Mouse (Mus musculus) lung, embryonic 16.5 days (tissue): ENCODE measurements around the gene Flt3. TPM values are rescaled to one million over a fixed set of nuclear protein-coding genes. Genes with fewer than 3 reads are reported as not detected.
A peak's percentile ranks its signal among the peaks of the same experiment; 100 is the strongest.

Experiments used
- ATAC-seq: fragments of 200-750 bp; cut with Nextera tagmentation; 2 replicates; pipeline ENCODE4 v1.8.0; 2017; ENCODE audit warnings: low read depth, mild to moderate bottlenecking, moderate library complexity
- H3K27ac ChIP-seq: fragments of 300-500 bp; sonication (generic); 2 replicates; pipeline ENCODE4 v1.5.1; 2014; ENCODE audit warnings: mild to moderate bottlenecking, control low read depth, low read length
- H3K27me3 ChIP-seq: fragments of 300-500 bp; sonication (generic); 2 replicates; pipeline ENCODE4 v1.6.1; 2014; ENCODE audit warnings: low read depth, low read length, mixed read lengths; ENCODE audit not compliant: control insufficient read depth, insufficient read depth
- H3K36me3 ChIP-seq: fragments of 300-500 bp; sonication (generic); 2 replicates; pipeline ENCODE4 v1.6.1; 2014; ENCODE audit warnings: low read length; ENCODE audit not compliant: control insufficient read depth, insufficient read depth
- H3K4me1 ChIP-seq: fragments of 300-500 bp; sonication (generic); replicated peaks from 2 replicates; pipeline ENCODE4 v1.6.1; 2014; ENCODE audit warnings: low read length, mixed read lengths; ENCODE audit not compliant: control insufficient read depth, insufficient read depth
- H3K4me2 ChIP-seq: fragments of 300-500 bp; sonication (generic); 2 replicates; pipeline ENCODE4 v1.6.1; 2014; ENCODE audit warnings: low read depth, low read length, control low read depth
- H3K4me3 ChIP-seq: fragments of 300-500 bp; sonication (generic); 2 replicates; pipeline ENCODE4 v1.5.1; 2014; ENCODE audit warnings: mild to moderate bottlenecking, low read length, control low read depth
- H3K9ac ChIP-seq: fragments of 300-500 bp; sonication (generic); 2 replicates; pipeline ENCODE4 v1.6.1; 2014; ENCODE audit warnings: low read length, control low read depth
- H3K9me3 ChIP-seq: fragments of 300-500 bp; sonication (generic); 2 replicates; pipeline ENCODE4 v1.6.1; 2016; ENCODE audit warnings: low read length; ENCODE audit not compliant: control insufficient read depth
- WGBS: fragments of 180-500 bp; shearing (Covaris S2); extraction: QIAGEN DNeasy Blood & Tissue Kit; methylation state at CpG from one replicate; pipeline ENCODE4 v1.1.7; 2014; 5-methylcytosine and 5-hydroxymethylcytosine counted together
- polyA plus RNA-seq: library from polyadenylated mRNA; unstranded; fragments of >200 nt; fragmentation: Nextera tagmentation; extraction: Ambion mirVana; gene quantifications from 2 replicates; pipeline ENCODE4 v1.2.1, GENCODE M21; 2015

Flt3 gene
- polyA plus RNA-seq, 1 experiment from 2014 or later, result 0.18 TPM

DNA sequence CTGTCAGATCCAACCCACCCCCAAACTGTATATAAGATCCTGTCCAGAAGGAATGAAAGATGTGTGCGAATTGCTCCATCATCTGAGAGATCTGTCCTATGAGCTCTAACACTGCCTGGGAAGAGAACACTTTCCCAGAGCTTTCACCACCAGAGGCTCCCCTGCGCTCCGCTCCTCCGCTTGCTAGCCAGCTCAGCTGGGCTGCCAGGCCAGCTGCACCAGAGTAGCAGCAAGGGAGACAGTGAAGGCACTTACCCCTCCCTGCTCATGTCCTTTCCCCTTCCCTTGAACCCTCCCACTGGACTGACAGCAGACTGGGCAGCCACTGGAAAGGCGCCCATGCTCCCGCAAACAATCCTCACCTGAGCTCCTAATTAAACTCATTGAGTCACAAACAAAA lies 23.3 kb upstream of the Flt3 start:
- no peak overlapping the region for H3K4me2 ChIP-seq
- 24% methylated on average over 6 of the region's 6 CpGs for WGBS

GRCm38 (mm10) chr5:147418394-147419121 lies 18.3 kb upstream of the Flt3 start:
- no peak for ATAC-seq
- no peaks in the 10 kb centered on the region for H3K4me1 ChIP-seq
- H3K36me3 ChIP-seq, result no peaks in the 10 kb centered on the region
- peak overlapping the region; percentile 31 for H3K4me2 ChIP-seq
- 31% methylated on average over 10 of the region's 10 CpGs for WGBS
- no peaks in the 10 kb centered on the region for H3K27me3 ChIP-seq
- H3K9ac ChIP-seq, result no peak overlapping the region
- H3K9me3 ChIP-seq, result no peaks in the 10 kb centered on the region
- H3K27ac ChIP-seq, result no peak overlapping the region
- no peak overlapping the region for H3K4me3 ChIP-seq

More for the DNA sequence above, 23.3 kb upstream of the Flt3 start:
- no peaks in the 10 kb centered on the region for H3K36me3 ChIP-seq
- H3K4me1 ChIP-seq, result no peaks in the 10 kb centered on the region
- ATAC-seq, result no peak
- H3K9ac ChIP-seq, result no peak overlapping the region
- no peaks in the 10 kb centered on the region for H3K9me3 ChIP-seq
- H3K27me3 ChIP-seq, result no peaks in the 10 kb centered on the region
- H3K27ac ChIP-seq, result no peak overlapping the region
- H3K4me3 ChIP-seq, result no peak overlapping the region

DNA sequence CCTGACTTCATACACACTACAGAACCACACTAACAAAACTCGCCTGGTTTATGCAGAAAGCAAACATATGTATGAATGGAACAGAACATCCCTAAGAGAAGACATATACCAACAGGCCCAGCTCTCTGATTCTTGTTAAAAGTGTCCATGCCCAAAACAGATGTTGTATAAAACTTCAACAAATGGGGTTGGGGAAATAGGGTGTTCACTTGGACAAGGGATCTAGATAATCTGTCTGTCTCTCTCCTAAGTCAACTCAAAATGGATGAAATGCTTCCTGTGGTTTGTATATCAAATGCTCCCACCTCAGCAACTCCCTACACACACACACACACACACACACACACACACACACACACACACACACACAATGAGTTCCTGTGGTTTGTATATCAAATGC lies 17.7 kb upstream of the Flt3 start:
- Histone ChIP-seq H3K9ac (no peak overlapping the region), H3K27me3 (no peaks in the 10 kb centered on the region), H3K4me1 (no peaks in the 10 kb centered on the region), H3K4me3 (no peak overlapping the region), H3K4me2 (no peak overlapping the region), H3K27ac (no peak overlapping the region), H3K36me3 (no peaks in the 10 kb centered on the region), H3K9me3 (no peaks in the 10 kb centered on the region)
- no peak for ATAC-seq
- WGBS, result 84% methylated on average over 1 of the region's 1 CpGs

GRCm38 (mm10) chr5:147410585-147410984 lies 10.3 kb upstream of the Flt3 start:
- H3K9me3 ChIP-seq, result no peaks in the 10 kb centered on the region
- no peak overlapping the region for H3K27ac ChIP-seq
- no peak for ATAC-seq
- H3K4me2 ChIP-seq, result no peak overlapping the region
- no peak overlapping the region for H3K4me3 ChIP-seq
- 81% methylated on average over 6 of the region's 6 CpGs for WGBS
- H3K4me1 ChIP-seq, result no peaks in the 10 kb centered on the region
- no peaks in the 10 kb centered on the region for H3K36me3 ChIP-seq
- no peaks in the 10 kb centered on the region for H3K27me3 ChIP-seq
- no peak overlapping the region for H3K9ac ChIP-seq

- Histone ChIP-seq H3K9ac (no peak overlapping the region), H3K4me1 (no peaks in the 10 kb centered on the region), H3K27me3 (no peaks in the 10 kb centered on the region), H3K4me2 (peak overlapping the region; percentile 42), H3K27ac (no peak overlapping the region), H3K9me3 (no peaks in the 10 kb centered on the region), H3K36me3 (no peaks in the 10 kb centered on the region), H3K4me3 (peak overlapping the region; percentile 19)
- 44% methylated on average over 29 of the region's 29 CpGs for WGBS
- no peak for ATAC-seq
These were observed 8.4 kb upstream of the Flt3 start for GRCm38 (mm10) chr5:147408731-147409130.

DNA sequence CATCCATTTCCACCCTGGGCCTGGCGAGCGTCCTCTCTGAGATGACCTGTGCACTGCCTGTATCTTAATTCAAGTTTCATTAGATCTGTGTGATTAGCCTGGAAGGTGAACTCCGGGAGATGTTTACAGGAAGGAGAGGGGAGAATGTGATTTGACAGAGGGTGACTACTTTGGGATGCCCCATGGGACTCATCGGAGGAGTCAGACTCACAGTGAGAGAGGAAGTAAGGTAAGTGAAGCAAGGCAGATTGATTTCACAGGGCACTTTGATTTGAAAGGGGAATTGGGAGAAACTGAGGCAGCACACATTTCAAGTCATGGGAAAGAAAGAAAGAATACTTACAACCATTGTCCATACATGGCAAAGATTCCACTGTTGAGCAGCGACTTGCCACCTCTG lies 5.8 kb upstream of the Flt3 start:
- Histone ChIP-seq H3K4me1 (no peaks in the 10 kb centered on the region), H3K4me2 (no peak overlapping the region), H3K9me3 (no peaks in the 10 kb centered on the region), H3K27me3 (peaks cover 10% of the 10 kb centered on the region), H3K9ac (no peak overlapping the region), H3K36me3 (no peaks in the 10 kb centered on the region), H3K27ac (no peak overlapping the region), H3K4me3 (no peak overlapping the region)
- ATAC-seq, result no peak
- 74% methylated on average over 5 of the region's 5 CpGs for WGBS

DNA sequence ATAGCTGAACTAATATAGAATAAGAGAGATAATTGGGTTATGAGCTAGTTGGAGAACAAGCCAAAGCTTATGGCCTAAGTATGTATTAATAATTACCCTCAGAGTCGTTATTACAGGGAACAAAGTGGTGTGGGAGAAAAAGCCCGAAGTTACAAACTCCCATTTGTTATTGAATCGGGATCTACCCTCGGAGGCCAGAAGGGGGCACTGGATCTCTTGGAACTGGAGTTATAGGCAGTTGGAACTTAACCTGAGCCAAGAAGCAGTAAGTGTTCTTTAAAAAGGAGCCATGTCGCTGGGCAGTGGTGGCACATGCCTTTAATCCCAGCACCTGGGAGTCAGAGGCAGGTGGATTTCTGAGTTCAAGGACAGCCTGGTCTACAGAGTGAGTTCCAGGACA lies 2.2 kb upstream of the Flt3 start:
- Histone ChIP-seq H3K4me3 (no peak overlapping the region), H3K9me3 (no peaks in the 10 kb centered on the region), H3K36me3 (no peaks in the 10 kb centered on the region), H3K4me1 (peaks cover 5% of the 10 kb centered on the region; the same call in 1 of the 2 replicates), H3K27ac (no peak overlapping the region), H3K27me3 (peaks cover 38% of the 10 kb centered on the region), H3K9ac (no peak overlapping the region), H3K4me2 (no peak overlapping the region)
- ATAC-seq, result no peak
- 15% methylated on average over 5 of the region's 5 CpGs for WGBS

GRCm38 (mm10) chr5:147401024-147401423 lies 735 bp upstream of the Flt3 start:
- Histone ChIP-seq H3K9me3 (no peaks in the 10 kb centered on the region), H3K4me2 (no peak overlapping the region), H3K27ac (no peak overlapping the region), H3K4me3 (no peak overlapping the region), H3K27me3 (peaks cover 38% of the 10 kb centered on the region), H3K36me3 (no peaks in the 10 kb centered on the region), H3K4me1 (peaks cover 5% of the 10 kb centered on the region; the same call in 1 of the 2 replicates), H3K9ac (no peak overlapping the region)
- 21% methylated on average over 11 of the region's 11 CpGs for WGBS
- no peak for ATAC-seq

DNA sequence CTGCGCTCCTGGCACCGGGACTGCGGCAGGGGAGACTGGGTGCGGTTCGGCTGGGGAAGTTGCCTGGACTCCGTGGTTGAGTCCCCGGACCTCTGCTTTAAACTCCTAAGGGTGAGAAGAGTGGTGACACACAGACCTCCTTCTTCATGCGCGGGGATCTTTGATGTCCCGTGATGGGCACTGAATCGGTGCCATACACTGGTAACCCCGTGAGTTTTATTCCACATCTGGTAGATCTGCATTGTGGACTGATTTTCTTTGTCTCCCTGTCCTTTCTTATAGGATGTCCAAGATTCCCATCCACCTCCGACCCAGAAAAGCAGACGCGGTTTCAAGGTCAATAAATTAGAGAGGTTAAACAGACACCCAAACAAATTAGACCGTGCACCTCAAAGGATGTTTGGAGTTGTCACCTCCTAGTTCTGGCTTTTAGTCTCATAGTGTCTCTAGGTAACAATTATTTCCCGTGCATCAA lies 253 bp upstream of the Flt3 start:
- Histone ChIP-seq H3K4me1 (peaks cover 5% of the 10 kb centered on the region; the same call in 1 of the 2 replicates), H3K4me3 (peak overlapping the region; percentile 35), H3K9me3 (no peaks in the 10 kb centered on the region), H3K4me2 (peak overlapping the region; percentile 57), H3K27ac (no peak overlapping the region), H3K27me3 (peaks cover 38% of the 10 kb centered on the region), H3K36me3 (no peaks in the 10 kb centered on the region), H3K9ac (peak overlapping the region; percentile 32; the same call in 1 of the 2 replicates)
- WGBS, result 2% methylated on average over 17 of the region's 17 CpGs
- no peak for ATAC-seq
